Comparison of ENCODE assay signal across 8 mouse cellular contexts in genomic region chr5:25704702-25705566, GRCm38 (mm10). TPM values are rescaled to one million over a fixed set of nuclear protein-coding genes. Genes with fewer than 3 reads are reported as not detected.
DNase-seq lines count a peak whose midpoint lies in the region; ATAC-seq and TF ChIP-seq lines count a peak whose summit lies in the region.

No protein-coding gene starts in this region.

- H3K9ac ChIP-seq in heart, embryonic 12.5 days: peak overlapping the region; percentile 82
- peak overlapping the region; percentile 90 for H3K9ac ChIP-seq in ES-E14 (ENCODE audit: insufficient read depth, low read depth, low read length, poor library complexity, severe bottlenecking)
- peak overlapping the region; percentile 84 for H3K9ac ChIP-seq in forebrain, embryonic 12.5 days
- H3K9ac ChIP-seq in liver, embryonic 16.5 days (ENCODE audit: low read depth, low read length): peak overlapping the region; percentile 87

- DNase-seq in heart, postnatal 10 days: no peak
- DNase-seq in ES-E14 (ENCODE audit: low read depth, low spot score): no peak
- no peak for DNase-seq in adrenal gland, adult 2 months
- DNase-seq in Muller cell, postnatal 12 days (ENCODE audit: inconsistent ontology term): no peak
- no peak for DNase-seq in cerebellum, adult 11 months

- H3K4me3 ChIP-seq in heart, embryonic 12.5 days: peak overlapping the region; percentile 91
- H3K4me3 ChIP-seq in ES-E14 (ENCODE audit: insufficient read depth in 1 of 2, low read depth in 1 of 2, low read length in 2 of 2, poor library complexity in 1 of 2, severe bottlenecking in 1 of 2): peak overlapping the region; percentile 78 to 83
- H3K4me3 ChIP-seq in forebrain, embryonic 12.5 days (replicated peaks): peak overlapping the region; percentile 85
- H3K4me3 ChIP-seq in liver, embryonic 16.5 days (ENCODE audit: low read depth, low read length): peak overlapping the region; percentile 88

- 23% methylated on average over 19 of the region's 19 CpGs for WGBS in heart, embryonic 12.5 days
- WGBS in forebrain, embryonic 12.5 days: 22% methylated on average over 19 of the region's 19 CpGs
- 15% methylated on average over 19 of the region's 19 CpGs for WGBS in liver, embryonic 16.5 days (ENCODE audit: insufficient replicate concordance)

- ATAC-seq in heart, embryonic 12.5 days (ENCODE audit: insufficient number of reproducible peaks, low FRiP score): no peak
- peak; percentile 54 for ATAC-seq in forebrain, embryonic 12.5 days (ENCODE audit: low FRiP score)
- peak; percentile 28 for ATAC-seq in liver, embryonic 16.5 days (ENCODE audit: low read depth)

- intact Hi-C loops in heart, postnatal 10 days (cut with DNase I): no loop called here

- H3K4me1 ChIP-seq in heart, embryonic 12.5 days (replicated peaks): peaks cover 18% of the 10 kb centered on the region
- peaks cover 0 to 3% of the 10 kb centered on the region in 2 experiments; a peak in 1 of 4 replicates for H3K4me1 ChIP-seq in ES-E14 (ENCODE audit: control insufficient read depth in 2 of 2, insufficient read depth in 2 of 2, low read length in 2 of 2, poor library complexity in 1 of 2)
- peaks cover 15% of the 10 kb centered on the region for H3K4me1 ChIP-seq in forebrain, embryonic 12.5 days
- H3K4me1 ChIP-seq in liver, embryonic 16.5 days (ENCODE audit: control insufficient read depth, low read depth, low read length): peaks cover 7% of the 10 kb centered on the region

- in situ Hi-C loops in ES-E14 (cut with MboI; ENCODE audit: low sequenced_read_pairs in 2 of 2, unreplicated experiment in 2 of 2): no loop called here

- H3K4me2 ChIP-seq in heart, embryonic 12.5 days: peak overlapping the region; percentile 77
- H3K4me2 ChIP-seq in forebrain, embryonic 12.5 days: peak overlapping the region; percentile 78
- peak overlapping the region; percentile 86 for H3K4me2 ChIP-seq in liver, embryonic 16.5 days (ENCODE audit: low read depth, low read length)

- H3K36me3 ChIP-seq in heart, embryonic 12.5 days: peaks cover 24% of the 10 kb centered on the region
- H3K36me3 ChIP-seq in ES-E14 (ENCODE audit: control insufficient read depth, insufficient read depth, low read length, poor library complexity, severe bottlenecking): peaks cover 5% of the 10 kb centered on the region
- H3K36me3 ChIP-seq in forebrain, embryonic 12.5 days (replicated peaks): peaks cover 15% of the 10 kb centered on the region
- no peaks in the 10 kb centered on the region for H3K36me3 ChIP-seq in liver, embryonic 16.5 days (ENCODE audit: control insufficient read depth, insufficient read depth)

- H3K27ac ChIP-seq in heart, embryonic 12.5 days (ENCODE audit: poor library complexity, severe bottlenecking): peak overlapping the region; percentile 88
- no peak overlapping the region for H3K27ac ChIP-seq in ES-E14 (ENCODE audit: insufficient read depth, low read depth, low read length, poor library complexity, severe bottlenecking)
- peak overlapping the region; percentile 82 for H3K27ac ChIP-seq in forebrain, embryonic 12.5 days
- peak overlapping the region; percentile 74 for H3K27ac ChIP-seq in liver, embryonic 16.5 days (ENCODE audit: low read length)

- no peaks in the 10 kb centered on the region for H3K9me3 ChIP-seq in heart, embryonic 12.5 days (replicated peaks)
- H3K9me3 ChIP-seq in ES-E14 (ENCODE audit: control insufficient read depth, insufficient read depth, low read depth, low read length): no peaks in the 10 kb centered on the region
- no peaks in the 10 kb centered on the region for H3K9me3 ChIP-seq in forebrain, embryonic 12.5 days
- H3K9me3 ChIP-seq in liver, embryonic 16.5 days (replicated peaks; ENCODE audit: control insufficient read depth, low read length): no peaks in the 10 kb centered on the region

- no peaks in the 10 kb centered on the region for H3K27me3 ChIP-seq in heart, embryonic 12.5 days (replicated peaks)
- no peaks in the 10 kb centered on the region for H3K27me3 ChIP-seq in forebrain, embryonic 12.5 days
- H3K27me3 ChIP-seq in liver, embryonic 16.5 days (ENCODE audit: control insufficient read depth, insufficient read depth, low read depth, low read length): no peaks in the 10 kb centered on the region

TF ChIP-seq in ES-E14, 5 proteins besides CTCF, POLR2A, EP300 and RAD21:
- TF ChIP-seq CHD2 (IDR thresholded peaks at IDR 0.05; ENCODE audit: low read depth, low read length) (no peak), ZC3H11A (IDR thresholded peaks at IDR 0.05; ENCODE audit: borderline replicate concordance, low read depth, low read length) (no peak), HCFC1 (IDR thresholded peaks at IDR 0.05; ENCODE audit: borderline replicate concordance, insufficient read depth, low read length) (no peak), ZNF384 (IDR thresholded peaks at IDR 0.05; ENCODE audit: low read depth, low read length) (no peak), MAFK (IDR thresholded peaks at IDR 0.05; ENCODE audit: insufficient read depth, low read depth, low read length) (no peak)

RNA-seq across cellular contexts. Expression of gene Xrcc2, which starts 0.7 kb away (rescaled TPM):
- polyA plus RNA-seq in heart, embryonic 12.5 days (2016; fragmentation: Nextera tagmentation; extraction: Ambion mirVana): 9.2 and 10.0 TPM in 2 replicates
- total RNA-seq in heart, postnatal 10 days (2021): 1 to 10 TPM; 5.6 to 7.2 TPM
- 32.1 and 39.0 TPM in 2 replicates for total RNA-seq in ES-E14 (2012; rRNA removed)
- 14.0 and 18.1 TPM in 2 replicates for polyA plus RNA-seq in forebrain, embryonic 12.5 days (2016; fragmentation: Nextera tagmentation; extraction: Ambion mirVana)
- polyA plus RNA-seq in liver, embryonic 16.5 days (2015; fragmentation: Nextera tagmentation; extraction: Ambion mirVana): 2.7 and 3.0 TPM in 2 replicates
- total RNA-seq in adrenal gland, adult 2 months (2021): 1 to 10 TPM; 2.6 to 4.8 TPM
- polyA plus RNA-seq in adrenal gland, adult 2 months (2012; rRNA removed): 2.5 and 3.0 TPM in 2 replicates

RNA-seq across cellular contexts. Expression of gene Actr3b, which starts 54.9 kb away (rescaled TPM):
- 38.9 and 39.0 TPM in 2 replicates for polyA plus RNA-seq in heart, embryonic 12.5 days (2016; fragmentation: Nextera tagmentation; extraction: Ambion mirVana)
- total RNA-seq in heart, postnatal 10 days (2021): 10 to 100 TPM; 18.6 to 19.5 TPM
- 9.0 and 9.6 TPM in 2 replicates for total RNA-seq in ES-E14 (2012; rRNA removed)
- 19.5 and 20.2 TPM in 2 replicates for polyA plus RNA-seq in forebrain, embryonic 12.5 days (2016; fragmentation: Nextera tagmentation; extraction: Ambion mirVana)
- 0.26 and 0.66 TPM in 2 replicates for polyA plus RNA-seq in liver, embryonic 16.5 days (2015; fragmentation: Nextera tagmentation; extraction: Ambion mirVana)
- total RNA-seq in adrenal gland, adult 2 months (2021): 1 to 10 TPM; 6.2 to 9.3 TPM
- 1.7 and 1.8 TPM in 2 replicates for polyA plus RNA-seq in adrenal gland, adult 2 months (2012; rRNA removed)
